Mouse (Mus musculus): ENCODE measurements at regions not wholly inside any gene's neighbourhood (a gene's known extent, or its start where the extent isn't known, plus 50 kb on each side); places are given as distances from the start of the nearest gene placed in this dataset.

DNA sequence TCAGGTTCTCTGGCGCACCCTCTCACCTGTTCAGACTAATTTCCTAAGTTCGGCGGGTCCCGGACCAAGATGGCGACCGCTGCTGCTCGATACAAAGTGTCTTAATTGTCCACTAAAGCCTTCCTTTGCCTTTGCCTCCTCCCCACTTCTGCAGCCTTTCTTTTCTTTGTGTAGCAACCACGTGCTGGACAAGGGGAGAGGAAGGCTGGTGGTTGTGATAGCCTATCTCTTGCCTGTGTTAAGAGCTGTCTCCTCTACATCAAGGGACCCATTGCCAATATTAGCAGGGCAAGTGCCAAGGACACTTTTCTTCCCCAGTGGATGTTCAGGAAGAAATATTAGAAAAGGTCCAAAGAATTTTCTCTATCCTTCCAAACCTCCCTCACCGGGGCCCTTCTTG is 69.8 kb upstream of the Fam180a start:
- no peak for TF ChIP-seq CTCF (IDR thresholded peaks at IDR 0.05; ENCODE audit: insufficient read depth, low read length)
- TF ChIP-seq POLR2A (IDR thresholded peaks at IDR 0.05; ENCODE audit: borderline replicate concordance, extremely low read depth, low read depth, low read length): no peak

Data from lung, adult 2 months (tissue).